Mouse (Mus musculus): ENCODE measurements around the gene Smap2. TPM values are rescaled to one million over a fixed set of nuclear protein-coding genes. Genes with fewer than 3 reads are reported as not detected.

Smap2 gene
- polyA plus RNA-seq, 1 experiment, result 96.8 TPM

DNA sequence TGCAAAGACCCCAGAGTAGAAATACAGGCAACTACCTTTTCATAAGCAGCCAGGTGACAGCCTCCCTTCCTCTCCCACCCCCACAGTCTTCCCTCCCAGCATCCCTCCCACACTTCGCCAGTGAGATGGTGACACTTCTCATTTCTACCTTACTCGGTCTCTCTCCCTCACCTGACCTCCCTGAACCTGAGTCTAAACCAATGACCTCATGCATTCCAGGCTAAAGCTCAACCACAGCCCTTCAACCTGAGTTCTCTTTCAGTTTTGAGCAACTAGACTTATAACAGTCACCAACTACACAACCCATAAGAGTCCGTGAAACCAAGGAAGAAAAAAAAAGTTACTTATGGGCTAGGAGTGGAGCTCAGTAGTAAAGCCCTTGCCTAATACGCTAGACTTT, 29.7 kb downstream of the Smap2 start:
- DNase-seq (ENCODE audit: extremely low spot score in 1 of 2, low spot score in 1 of 2), result no peak

- peak in 1 of 2 experiments; percentile 70 for DNase-seq (ENCODE audit: extremely low spot score in 1 of 2, low spot score in 1 of 2)
Observed at GRCm38 (mm10) chr4:120986446-120986845, 30.6 kb downstream of the Smap2 start.

DNA sequence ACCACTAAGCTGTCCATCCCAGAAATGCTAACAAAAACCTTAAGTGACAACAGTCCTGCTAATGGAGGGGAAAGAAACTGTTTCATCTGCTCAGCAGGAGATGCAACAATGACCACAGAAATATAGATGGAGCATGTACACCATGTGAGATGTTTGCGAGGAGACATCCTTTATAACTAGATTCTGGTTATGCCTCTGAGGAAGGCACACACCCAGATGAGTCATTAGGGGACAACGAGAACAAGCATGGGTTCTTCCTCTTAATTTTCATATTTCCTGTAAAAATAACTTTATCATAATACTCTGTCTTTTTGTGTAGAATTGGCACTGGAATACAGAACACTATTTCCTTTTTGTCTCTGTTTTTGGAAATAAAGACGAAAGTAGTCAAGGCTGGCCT, 38.8 kb downstream of the Smap2 start:
- DNase-seq (ENCODE audit: extremely low spot score in 1 of 2, low spot score in 1 of 2), result no peak

GRCm38 (mm10) chr4:120975428-120975734, 41.7 kb downstream of the Smap2 start:
- DNase-seq (ENCODE audit: extremely low spot score in 1 of 2, low spot score in 1 of 2), result no peak

DNA sequence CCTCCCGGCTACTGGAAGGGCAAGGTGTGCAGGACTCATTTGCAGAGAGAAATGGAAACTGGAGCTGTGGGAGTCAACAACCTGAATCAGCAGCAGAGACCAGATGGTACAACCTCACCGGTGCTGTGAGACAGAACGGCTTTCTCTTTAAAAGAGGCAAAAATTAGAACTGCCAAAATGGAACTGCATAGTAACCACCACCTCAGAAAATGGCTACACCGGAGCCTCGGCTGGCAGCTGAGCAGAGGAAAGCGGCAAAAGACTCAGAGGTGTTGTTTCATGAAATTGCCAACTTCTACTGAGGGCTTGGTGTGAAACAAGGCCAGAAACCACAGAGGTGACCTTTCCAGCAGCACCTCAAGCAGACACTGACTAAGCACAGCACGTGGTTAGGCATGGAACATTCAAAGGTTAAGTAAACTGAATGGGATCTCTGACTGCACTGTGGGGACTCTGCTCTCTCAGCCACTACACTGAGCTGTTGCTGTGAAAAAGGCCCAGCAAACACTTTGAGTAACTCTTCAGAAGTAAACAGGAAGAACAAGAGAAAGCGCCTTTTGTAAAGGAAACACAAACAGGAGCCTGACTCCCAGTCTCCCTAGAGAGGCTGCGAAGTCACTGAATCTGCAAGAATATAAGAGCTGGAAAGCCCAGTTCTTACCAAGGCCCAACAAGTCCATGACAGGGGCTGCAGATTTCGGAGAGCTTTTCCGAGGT, 42.2 kb downstream of the Smap2 start:
- peak in 1 of 2 experiments; percentile 50 for DNase-seq (ENCODE audit: extremely low spot score in 1 of 2, low spot score in 1 of 2)

DNA sequence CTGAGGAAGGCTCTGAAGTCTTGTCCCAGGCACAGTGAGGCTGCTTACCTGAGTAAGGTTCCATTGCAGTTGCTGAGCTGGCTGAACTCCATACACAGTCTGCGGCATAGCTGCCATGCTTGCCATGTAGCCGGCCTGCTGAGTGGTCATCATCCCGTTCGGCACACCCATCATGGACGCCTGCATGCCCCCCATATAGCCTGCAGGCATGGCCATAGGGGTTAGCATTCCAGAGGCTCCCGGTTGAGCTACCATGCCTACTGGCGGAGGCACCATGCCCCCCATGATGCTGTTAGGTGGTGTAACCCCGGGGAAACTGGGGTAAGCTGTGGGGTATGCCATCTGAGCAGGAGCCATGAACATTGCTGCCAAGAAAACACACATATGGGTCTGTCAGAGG, 45.2 kb downstream of the Smap2 start:
- DNase-seq (ENCODE audit: extremely low spot score in 1 of 2, low spot score in 1 of 2), result no peak

DNA sequence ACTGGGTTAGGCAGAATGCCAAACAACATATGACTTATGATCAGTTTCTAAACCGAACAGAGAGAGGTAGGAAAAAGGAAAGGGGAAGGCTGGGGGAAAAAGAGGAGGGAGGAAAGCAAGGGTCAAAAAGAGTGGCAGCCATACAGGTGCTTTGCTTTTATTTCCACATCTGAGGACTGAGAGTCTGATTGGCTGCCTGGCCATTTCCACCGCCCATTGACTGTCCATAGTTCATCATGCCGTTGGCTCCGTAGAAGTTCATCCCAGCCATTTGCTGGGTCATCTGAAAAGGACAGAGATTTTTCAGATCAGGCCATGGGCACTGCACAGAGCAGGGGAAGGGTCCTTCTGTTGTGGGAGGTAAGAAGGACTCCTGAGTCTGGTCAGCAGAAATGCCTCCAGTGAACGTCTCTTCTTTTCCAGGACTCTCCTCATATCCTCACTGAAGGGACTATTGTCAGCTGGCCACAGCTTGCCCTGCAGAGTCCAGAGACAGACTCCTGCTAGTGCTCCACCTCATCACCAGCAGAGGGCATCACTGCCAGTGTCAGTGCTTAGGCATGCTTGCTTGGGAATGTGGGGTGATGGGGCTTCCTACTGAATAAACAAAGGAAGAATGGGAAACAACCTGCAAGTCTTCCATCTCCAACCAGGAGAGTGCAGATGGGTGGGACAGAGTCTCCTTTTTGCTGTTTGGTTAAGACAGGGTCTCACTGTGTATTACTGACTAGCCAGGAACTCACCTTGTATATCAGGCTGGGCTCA, 47.5 kb downstream of the Smap2 start:
- DNase-seq (ENCODE audit: extremely low spot score in 1 of 2, low spot score in 1 of 2), result peak in 1 of 2 experiments; percentile 64

DNA sequence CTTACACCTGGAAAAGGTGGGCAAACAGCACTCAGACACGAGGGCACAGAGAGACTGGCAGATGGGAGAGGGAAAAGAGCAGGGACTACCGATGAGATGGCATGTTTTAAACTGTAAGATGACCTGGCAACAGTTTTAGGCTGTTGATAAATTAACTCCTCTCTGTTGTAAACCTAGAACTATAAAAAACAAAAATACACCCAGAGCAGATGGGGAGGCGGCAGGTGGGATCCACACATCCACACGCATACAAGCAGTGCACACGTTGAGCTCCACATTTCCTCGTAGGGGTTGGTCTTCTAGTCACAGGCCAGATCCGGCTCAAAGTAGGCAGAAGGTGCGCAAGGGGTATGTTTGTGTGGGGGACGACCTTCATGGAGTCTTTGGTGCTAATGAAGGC, 48.6 kb downstream of the Smap2 start:
- no peak for DNase-seq (ENCODE audit: extremely low spot score in 1 of 2, low spot score in 1 of 2)

DNA sequence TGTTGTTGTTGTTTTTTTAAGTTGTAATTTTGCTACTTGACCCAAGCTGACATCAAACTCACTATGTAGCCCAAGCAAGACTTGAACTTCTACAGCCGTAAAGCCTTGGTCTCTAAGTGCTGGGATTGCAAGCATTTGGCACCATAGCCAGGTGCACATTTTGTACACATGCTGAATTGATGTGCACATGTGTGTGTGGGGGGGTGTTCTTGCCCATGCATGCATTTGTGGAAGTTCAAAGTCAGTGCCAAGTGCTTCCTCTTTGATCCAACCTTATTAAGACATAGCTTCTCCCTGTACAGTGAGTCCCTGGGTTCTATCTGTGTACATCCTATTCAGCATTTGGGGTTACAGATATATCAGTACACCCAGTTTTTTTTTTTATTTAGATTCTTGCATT, 61.5 kb downstream of the Smap2 start:
- no peak for DNase-seq (ENCODE audit: extremely low spot score in 1 of 2, low spot score in 1 of 2)

GRCm38 (mm10) chr4:120953667-120954066, 63.4 kb downstream of the Smap2 start:
- DNase-seq (ENCODE audit: extremely low spot score in 1 of 2, low spot score in 1 of 2), result no peak

DNA sequence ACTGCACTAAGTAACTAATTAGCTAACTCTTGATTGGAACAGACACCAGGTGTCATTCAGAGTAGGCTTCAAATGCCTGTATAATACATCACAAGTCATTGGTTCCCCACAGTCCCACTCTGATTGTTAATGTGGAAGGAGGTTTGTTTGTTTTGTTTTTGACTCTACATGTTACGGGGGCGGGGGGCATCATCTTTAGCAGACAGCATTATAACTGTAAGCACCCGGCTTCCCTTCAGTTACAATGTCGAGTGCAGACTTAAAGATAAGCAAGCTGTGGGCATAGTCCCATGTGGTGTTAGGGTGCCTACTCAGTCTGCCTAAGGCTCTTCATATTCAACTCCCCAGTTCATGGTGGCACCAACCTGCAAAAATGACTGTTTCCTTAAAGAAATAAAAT, 64.0 kb downstream of the Smap2 start:
- DNase-seq (ENCODE audit: extremely low spot score in 1 of 2, low spot score in 1 of 2), result no peak

DNA sequence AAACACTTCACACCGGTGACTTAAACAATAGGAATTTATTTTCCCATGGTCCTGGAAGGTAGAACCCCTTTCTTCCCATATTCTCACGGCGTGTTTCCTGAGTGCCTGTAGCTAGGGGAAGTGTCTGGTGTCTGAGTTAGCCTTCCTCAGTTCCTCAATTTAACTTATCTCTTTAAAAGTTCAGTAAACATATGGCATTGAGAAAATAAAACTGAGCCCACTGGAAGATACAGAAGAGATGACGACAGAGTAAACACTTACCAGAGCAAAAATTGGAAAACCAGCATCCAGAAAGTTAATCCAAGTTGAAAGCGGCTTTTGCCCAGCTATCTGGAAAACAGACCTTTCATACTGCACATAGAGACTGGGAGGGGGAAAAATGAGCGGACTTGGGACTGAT, 64.9 kb downstream of the Smap2 start:
- DNase-seq (ENCODE audit: extremely low spot score in 1 of 2, low spot score in 1 of 2), result no peak

DNA sequence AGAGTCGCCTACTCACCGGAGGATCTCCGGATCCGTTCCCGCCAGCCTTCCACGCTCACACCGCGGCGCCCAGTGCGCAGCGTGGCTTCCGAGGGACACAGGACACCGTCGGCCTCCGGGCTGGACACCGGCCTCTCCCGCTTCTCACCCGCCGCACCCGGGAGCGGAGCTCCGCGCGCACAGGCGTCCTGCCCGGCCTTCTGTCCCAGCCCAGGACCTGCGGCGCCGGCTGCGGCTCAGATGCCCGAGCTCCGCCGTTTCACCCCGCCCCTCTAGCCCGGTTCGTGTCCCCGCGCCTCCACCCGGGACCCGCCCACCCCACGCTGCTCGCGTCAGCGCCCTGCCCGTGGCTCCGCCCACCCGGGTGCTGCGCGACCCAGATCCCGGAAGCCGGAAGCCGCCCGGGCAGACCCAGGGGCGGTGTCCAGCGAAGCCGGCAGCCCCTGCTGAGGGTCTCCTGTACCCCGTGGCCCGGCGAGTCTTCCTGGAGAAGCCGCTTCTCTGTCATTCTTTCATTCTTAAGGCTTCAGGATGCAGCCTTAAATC, 65.5 kb downstream of the Smap2 start, which contains the start of gene Zfp69:
Zfp69 (minus strand) TSS at position 272 of the 546 bp plus-strand sequence.
- DNase-seq (ENCODE audit: extremely low spot score in 1 of 2, low spot score in 1 of 2), result peak; percentile 42 to 81

- DNase-seq (ENCODE audit: extremely low spot score in 1 of 2, low spot score in 1 of 2), result no peak
Observed at GRCm38 (mm10) chr4:120950763-120951427, 66.2 kb downstream of the Smap2 start.

- no peak for DNase-seq (ENCODE audit: extremely low spot score in 1 of 2, low spot score in 1 of 2)
Observed at GRCm38 (mm10) chr4:120948938-120949337, 68.1 kb downstream of the Smap2 start.

GRCm38 (mm10) chr4:120935006-120935405, 82.0 kb downstream of the Smap2 start:
- no peak for DNase-seq (ENCODE audit: extremely low spot score in 1 of 2, low spot score in 1 of 2)

DNA sequence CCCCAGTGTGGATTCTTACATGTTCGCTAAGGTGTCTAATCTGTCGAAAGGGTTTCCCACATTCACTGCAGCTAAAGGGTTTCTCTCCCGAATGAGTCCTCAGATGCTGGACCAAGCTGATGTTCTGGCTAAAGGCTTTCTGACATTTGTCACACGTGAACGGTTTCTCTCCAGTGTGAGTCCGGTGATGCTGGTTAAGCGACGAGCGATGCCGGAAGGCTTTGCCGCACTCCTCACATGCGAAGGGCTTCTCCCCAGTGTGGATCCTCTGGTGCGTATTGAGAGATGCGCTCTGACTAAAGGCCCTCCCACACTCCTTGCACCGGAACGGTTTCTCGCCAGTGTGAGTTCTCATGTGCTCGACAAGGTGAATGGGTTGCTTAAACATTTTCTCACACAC, 86.3 kb downstream of the Smap2 start:
- DNase-seq (ENCODE audit: extremely low spot score in 1 of 2, low spot score in 1 of 2), result no peak

DNA sequence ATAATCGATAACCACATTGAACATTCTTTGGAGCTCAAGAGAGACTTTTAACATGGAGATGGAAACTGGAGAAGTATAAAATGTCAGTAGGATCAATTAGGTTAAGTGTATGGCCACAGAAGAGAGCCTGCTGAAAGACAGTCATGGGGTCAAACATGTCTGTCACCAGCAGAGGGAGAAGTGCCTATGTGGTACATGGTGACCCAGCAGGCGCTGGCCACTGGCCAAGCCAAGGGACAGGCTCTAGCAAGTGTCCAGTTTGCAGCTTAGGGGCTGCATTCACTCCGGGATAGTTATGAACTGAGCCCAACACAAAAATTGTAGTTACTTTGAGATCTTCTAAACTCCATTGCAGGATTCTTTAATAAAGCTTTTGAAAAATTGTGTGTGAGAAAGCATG, 88.4 kb downstream of the Smap2 start:
- DNase-seq (ENCODE audit: extremely low spot score in 1 of 2, low spot score in 1 of 2), result no peak

GRCm38 (mm10) chr4:120925386-120925785, 91.7 kb downstream of the Smap2 start:
- peak in 1 of 2 experiments; percentile 50 for DNase-seq (ENCODE audit: extremely low spot score in 1 of 2, low spot score in 1 of 2)

GRCm38 (mm10) chr4:120924554-120925299, 92.3 kb downstream of the Smap2 start, which contains the start of gene Exo5:
TSS of gene Exo5 (minus strand) at chr4:120925017.
- DNase-seq (ENCODE audit: extremely low spot score in 1 of 2, low spot score in 1 of 2), result peak; percentile 83 to 90

DNA sequence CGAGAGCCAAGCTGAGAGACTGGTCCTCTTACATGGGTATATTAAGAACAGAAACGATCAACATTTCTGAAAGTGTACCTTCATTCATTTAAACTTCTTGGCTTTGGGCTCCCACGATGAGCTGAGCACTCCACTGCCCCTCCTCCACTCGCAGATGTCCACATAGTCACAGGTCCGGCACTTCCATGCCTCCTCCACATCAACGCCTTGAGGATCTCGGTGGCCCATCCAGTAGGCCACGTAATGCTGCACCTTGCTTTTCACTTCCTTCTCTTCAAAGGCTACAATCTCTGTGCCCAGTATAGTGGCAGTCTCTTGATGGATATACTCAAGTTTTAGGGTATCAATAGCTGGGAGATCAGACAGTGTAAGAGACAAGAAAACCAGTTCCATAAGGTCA, 95.6 kb downstream of the Smap2 start:
- no peak for DNase-seq (ENCODE audit: extremely low spot score in 1 of 2, low spot score in 1 of 2)

Measured in frontal cortex, adult 2 months (tissue).